Mouse (Mus musculus) yolk sac, embryonic 10.5 days (tissue): ENCODE measurements around the gene 5530400C23Rik.
A peak's percentile ranks its signal among the peaks of the same experiment; 100 is the strongest.
"Not testable (repeated sequence)": the region's sequence is repeated elsewhere in the genome, so short reads cannot be mapped to it uniquely, and the experiment has no call there.

Source experiments
- DNase-seq: peaks from one replicate; pipeline ENCODE4 v3.0.0-alpha.2; 2017; ENCODE audit warnings: low spot score

Gene 5530400C23Rik

DNA sequence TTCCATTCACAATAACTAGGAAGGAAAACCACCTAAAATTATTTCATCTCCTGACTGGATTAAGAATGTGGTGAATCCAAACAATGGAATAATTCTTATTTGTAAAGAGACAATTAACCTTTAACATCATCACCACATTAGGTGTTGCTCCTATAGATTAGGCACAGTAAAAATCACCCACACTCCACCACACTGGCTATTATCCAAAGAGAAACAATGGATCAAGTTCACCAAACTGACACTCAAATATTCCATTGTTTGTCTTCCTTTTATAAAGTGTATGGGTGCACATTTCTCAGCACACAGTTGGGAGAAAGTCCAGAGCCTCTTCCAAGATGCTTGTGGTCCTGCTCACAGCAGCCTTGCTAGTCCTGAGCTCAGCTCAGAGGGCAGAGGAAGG lies at the start of gene 5530400C23Rik:
Gene 5530400C23Rik, plus strand, starts transcription at position 301 of the 400 bp plus-strand sequence.
- not testable (repeated sequence) for DNase-seq

DNA sequence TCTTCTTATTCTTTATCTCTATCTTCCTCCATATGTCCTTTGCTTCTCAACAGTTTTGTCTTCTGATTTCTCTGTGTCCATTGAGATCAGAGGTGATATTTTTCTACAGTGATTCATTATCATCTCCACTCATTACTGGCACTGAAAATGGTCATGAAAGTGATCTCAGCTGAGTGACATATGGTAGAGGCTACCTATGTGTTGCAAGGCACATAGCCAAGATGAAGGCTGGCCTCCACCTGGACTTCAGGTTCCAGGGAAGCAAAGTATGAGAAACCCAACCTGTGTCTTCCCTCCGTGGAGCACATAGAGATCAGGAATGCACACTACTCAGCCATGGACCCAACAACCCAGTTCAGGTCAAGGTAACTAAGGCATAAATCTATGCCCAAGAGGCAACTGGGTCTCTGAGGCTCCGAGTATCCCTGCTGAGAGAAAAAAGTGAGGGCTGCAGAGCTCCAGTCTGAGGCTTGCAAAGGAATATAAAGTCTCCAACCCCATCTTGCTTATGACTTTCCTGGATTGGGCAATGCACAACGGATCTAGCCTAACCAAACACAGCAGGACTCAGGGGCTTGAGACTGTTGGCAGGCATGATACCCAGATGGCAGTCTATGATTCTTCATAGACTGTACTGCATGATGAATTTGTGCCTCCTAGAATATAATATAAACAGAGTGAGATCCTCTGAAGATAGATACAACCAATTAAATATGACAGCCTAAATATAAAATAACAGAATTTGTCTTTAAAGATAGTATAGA lies 14.1 kb downstream of the 5530400C23Rik start:
- DNase-seq: no peak

GRCm38 (mm10) chr6:133313896-133314295 lies 21.9 kb downstream of the 5530400C23Rik start:
- DNase-seq: not testable (repeated sequence)

DNA sequence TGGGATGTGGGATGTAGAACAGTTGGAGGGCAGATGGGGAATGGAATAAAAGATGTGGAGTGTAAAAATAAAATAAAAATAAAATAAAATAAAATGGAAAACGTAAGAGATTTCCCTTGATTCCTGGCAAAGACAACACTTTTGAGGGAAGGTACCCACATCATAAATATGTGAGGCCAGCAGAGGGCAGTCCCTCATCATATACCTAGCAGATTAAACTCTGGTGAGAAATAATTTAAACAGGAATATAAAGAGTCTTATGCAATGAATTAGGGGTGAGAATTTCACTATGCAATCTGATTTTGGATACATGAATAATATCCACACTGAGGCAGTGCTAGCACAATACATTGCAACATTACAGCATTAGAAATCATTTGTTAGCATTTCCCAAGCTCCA lies 46.5 kb downstream of the 5530400C23Rik start:
- no peak for DNase-seq

DNA sequence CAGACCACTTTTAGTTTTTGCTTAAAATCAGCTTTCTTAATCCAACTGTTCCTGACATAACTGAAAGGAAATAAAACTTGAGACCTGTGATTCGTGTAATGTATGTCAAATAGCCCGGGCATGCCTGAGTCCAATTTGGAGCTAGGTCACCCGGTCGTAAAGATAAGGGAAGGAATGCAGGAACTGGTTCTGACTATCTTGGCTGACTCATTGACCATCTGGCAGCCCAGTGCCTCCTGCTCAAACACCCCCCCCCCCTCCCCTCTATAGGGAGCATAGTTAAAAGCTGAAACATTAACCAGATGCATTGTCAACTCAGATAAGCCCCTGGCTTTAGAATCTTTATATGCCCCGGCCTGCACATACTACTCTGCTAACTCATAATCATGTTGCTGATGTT lies 49.7 kb downstream of the 5530400C23Rik start:
- peak; percentile 55 for DNase-seq
